Mouse (Mus musculus): ENCODE measurements at regions not wholly inside any gene's neighbourhood (a gene's known extent, or its start where the extent isn't known, plus 50 kb on each side); places are given as distances from the start of the nearest gene placed in this dataset.

DNA sequence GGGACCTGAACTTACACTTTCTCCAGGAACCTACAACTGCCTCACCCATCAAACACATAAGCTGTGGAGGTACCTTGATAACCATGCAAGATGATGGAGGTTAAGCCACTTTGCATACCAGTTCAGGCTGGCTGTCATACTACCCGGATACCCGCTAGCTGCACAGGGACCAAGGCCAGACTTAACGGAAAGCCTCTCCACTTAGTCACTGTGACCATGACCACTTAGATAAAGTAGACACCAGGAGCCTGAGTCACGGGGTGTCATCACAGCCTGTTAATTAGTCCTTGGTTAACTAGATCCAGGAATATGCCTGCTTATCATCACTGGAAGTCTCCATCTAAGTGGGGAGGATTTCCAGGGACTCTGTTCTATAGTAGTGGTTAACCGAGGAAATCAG is 124.7 kb downstream of the Aipl1 start:
- 90% methylated on average over 5 of the region's 5 CpGs for WGBS
- no peak for TF ChIP-seq CTCF (IDR thresholded peaks at IDR 0.05; ENCODE audit: low read depth)
- no peak for ATAC-seq (replicated peaks; ENCODE audit: low FRiP score, low read depth)

DNA sequence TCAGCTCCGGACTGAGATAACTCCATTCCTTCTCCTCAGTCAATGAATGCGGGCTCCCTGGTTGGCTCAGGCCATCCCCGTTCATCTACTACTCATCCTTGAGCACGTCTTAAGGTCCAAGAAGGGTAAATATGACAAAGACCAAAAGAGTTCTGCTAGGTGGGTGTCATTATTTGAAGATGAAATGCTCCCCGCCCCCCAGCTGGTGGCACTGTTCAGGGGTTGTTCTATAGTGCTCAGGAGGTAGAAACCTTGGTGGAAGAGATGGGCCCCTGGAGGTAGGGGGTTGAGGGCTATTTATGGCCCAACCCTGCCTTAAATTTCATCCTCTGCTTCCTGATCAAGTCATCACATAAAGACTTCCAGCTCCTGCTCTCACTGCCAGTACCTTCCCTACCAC is 126.0 kb downstream of the Aipl1 start:
- H3K4me1 ChIP-seq (replicated peaks; ENCODE audit: insufficient read depth, low read length), result no peaks in the 10 kb centered on the region
- H3K27ac ChIP-seq, result no peak overlapping the region
- H3K9ac ChIP-seq (ENCODE audit: low read depth, low read length), result no peak overlapping the region
- DNase-seq (ENCODE audit: low spot score) (no peak), ATAC-seq (replicated peaks; ENCODE audit: low FRiP score, low read depth) (no peak)
- WGBS, result 88% methylated on average over 5 of the region's 5 CpGs
- no peak for TF ChIP-seq CTCF (IDR thresholded peaks at IDR 0.05; ENCODE audit: low read depth)
- H3K36me3 ChIP-seq (ENCODE audit: insufficient read depth, low read length), result no peaks in the 10 kb centered on the region
- H3K4me2 ChIP-seq (ENCODE audit: low read length), result no peak overlapping the region
- H3K27me3 ChIP-seq (ENCODE audit: insufficient read depth, low read length), result no peaks in the 10 kb centered on the region
- H3K9me3 ChIP-seq (replicated peaks; ENCODE audit: low read length), result no peaks in the 10 kb centered on the region
- H3K4me3 ChIP-seq (replicated peaks; ENCODE audit: low read depth, low read length), result no peak overlapping the region

More for the DNA sequence above, 124.7 kb downstream of the Aipl1 start:
- Histone ChIP-seq H3K4me3 (replicated peaks; ENCODE audit: low read depth, low read length) (no peak overlapping the region), H3K4me2 (ENCODE audit: low read length) (no peak overlapping the region), H3K9ac (ENCODE audit: low read depth, low read length) (no peak overlapping the region), H3K27me3 (ENCODE audit: insufficient read depth, low read length) (no peaks in the 10 kb centered on the region), H3K4me1 (replicated peaks; ENCODE audit: insufficient read depth, low read length) (no peaks in the 10 kb centered on the region), H3K9me3 (replicated peaks; ENCODE audit: low read length) (no peaks in the 10 kb centered on the region), H3K27ac (no peak overlapping the region), H3K36me3 (ENCODE audit: insufficient read depth, low read length) (no peaks in the 10 kb centered on the region)
- no peak for DNase-seq (ENCODE audit: low spot score)

DNA sequence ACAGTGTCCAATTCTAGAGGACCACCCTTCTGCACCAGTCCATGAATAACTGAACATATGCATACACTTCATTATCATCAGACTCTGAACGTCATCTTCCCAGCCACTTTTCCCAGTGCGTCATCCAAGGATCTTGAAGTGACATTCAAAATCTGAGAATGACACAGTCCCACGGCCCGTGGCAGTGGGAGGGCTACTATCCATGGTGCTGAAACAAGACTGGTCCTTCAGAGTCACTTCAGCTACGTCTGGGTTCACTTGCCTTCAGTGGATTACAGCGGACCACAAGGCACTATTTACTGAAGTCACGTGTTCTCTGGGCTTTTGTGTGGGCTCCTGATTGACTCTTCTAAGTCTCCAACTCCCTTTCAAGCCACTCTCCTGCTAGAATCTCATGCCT is 128.7 kb downstream of the Aipl1 start:
- Histone ChIP-seq H3K9me3 (replicated peaks; ENCODE audit: low read length) (no peaks in the 10 kb centered on the region), H3K9ac (ENCODE audit: low read depth, low read length) (no peak overlapping the region), H3K27ac (no peak overlapping the region), H3K27me3 (ENCODE audit: insufficient read depth, low read length) (no peaks in the 10 kb centered on the region), H3K4me3 (replicated peaks; ENCODE audit: low read depth, low read length) (no peak overlapping the region), H3K4me1 (replicated peaks; ENCODE audit: insufficient read depth, low read length) (no peaks in the 10 kb centered on the region), H3K36me3 (ENCODE audit: insufficient read depth, low read length) (no peaks in the 10 kb centered on the region), H3K4me2 (ENCODE audit: low read length) (no peak overlapping the region)
- TF ChIP-seq CTCF (IDR thresholded peaks at IDR 0.05; ENCODE audit: low read depth), result no peak
- WGBS, result 36% methylated on average over 7 of the region's 7 CpGs
- ATAC-seq (replicated peaks; ENCODE audit: low FRiP score, low read depth) (no peak), DNase-seq (ENCODE audit: low spot score) (peak; percentile 14)

- H3K4me1 ChIP-seq (replicated peaks; ENCODE audit: insufficient read depth, low read length), result no peaks in the 10 kb centered on the region
- DNase-seq (ENCODE audit: low spot score) (no peak), ATAC-seq (replicated peaks; ENCODE audit: low FRiP score, low read depth) (no peak)
- H3K4me2 ChIP-seq (ENCODE audit: low read length), result no peak overlapping the region
- no peaks in the 10 kb centered on the region for H3K27me3 ChIP-seq (ENCODE audit: insufficient read depth, low read length)
- H3K4me3 ChIP-seq (replicated peaks; ENCODE audit: low read depth, low read length), result no peak overlapping the region
- H3K36me3 ChIP-seq (ENCODE audit: insufficient read depth, low read length), result no peaks in the 10 kb centered on the region
- no peak for TF ChIP-seq CTCF (IDR thresholded peaks at IDR 0.05; ENCODE audit: low read depth)
- H3K9ac ChIP-seq (ENCODE audit: low read depth, low read length), result no peak overlapping the region
- 28% methylated on average over 2 of the region's 2 CpGs for WGBS
- no peaks in the 10 kb centered on the region for H3K9me3 ChIP-seq (replicated peaks; ENCODE audit: low read length)
- no peak overlapping the region for H3K27ac ChIP-seq
Measured at GRCm38 (mm10) chr11:71903020-71903410, 134.3 kb downstream of the Aipl1 start.

- Histone ChIP-seq H3K27ac (no peak overlapping the region), H3K9me3 (replicated peaks; ENCODE audit: low read length) (no peaks in the 10 kb centered on the region), H3K36me3 (ENCODE audit: insufficient read depth, low read length) (no peaks in the 10 kb centered on the region), H3K27me3 (ENCODE audit: insufficient read depth, low read length) (no peaks in the 10 kb centered on the region), H3K9ac (ENCODE audit: low read depth, low read length) (no peak overlapping the region), H3K4me2 (ENCODE audit: low read length) (no peak overlapping the region), H3K4me3 (replicated peaks; ENCODE audit: low read depth, low read length) (no peak overlapping the region), H3K4me1 (replicated peaks; ENCODE audit: insufficient read depth, low read length) (no peaks in the 10 kb centered on the region)
- ATAC-seq (replicated peaks; ENCODE audit: low FRiP score, low read depth), result no peak
- no peak for DNase-seq (ENCODE audit: low spot score)
- WGBS, result 50% methylated on average over 10 of the region's 10 CpGs
- no peak for TF ChIP-seq CTCF (IDR thresholded peaks at IDR 0.05; ENCODE audit: low read depth)
Measured at GRCm38 (mm10) chr11:71902304-71903019, 134.8 kb downstream of the Aipl1 start.

- no peak for TF ChIP-seq CTCF (IDR thresholded peaks at IDR 0.05; ENCODE audit: low read depth)
- no peak for DNase-seq (ENCODE audit: low spot score)
- H3K27me3 ChIP-seq (ENCODE audit: insufficient read depth, low read length), result no peaks in the 10 kb centered on the region
- no peaks in the 10 kb centered on the region for H3K36me3 ChIP-seq (ENCODE audit: insufficient read depth, low read length)
- H3K4me1 ChIP-seq (replicated peaks; ENCODE audit: insufficient read depth, low read length), result no peaks in the 10 kb centered on the region
- no peak overlapping the region for H3K9ac ChIP-seq (ENCODE audit: low read depth, low read length)
- H3K9me3 ChIP-seq (replicated peaks; ENCODE audit: low read length), result no peaks in the 10 kb centered on the region
- no peak overlapping the region for H3K4me3 ChIP-seq (replicated peaks; ENCODE audit: low read depth, low read length)
- no peak for ATAC-seq (replicated peaks; ENCODE audit: low FRiP score, low read depth)
- H3K4me2 ChIP-seq (ENCODE audit: low read length), result no peak overlapping the region
- no peak overlapping the region for H3K27ac ChIP-seq
Measured at GRCm38 (mm10) chr11:71900816-71901215, 136.5 kb downstream of the Aipl1 start.

- no peaks in the 10 kb centered on the region for H3K4me1 ChIP-seq (replicated peaks; ENCODE audit: insufficient read depth, low read length)
- H3K27me3 ChIP-seq (ENCODE audit: insufficient read depth, low read length), result no peaks in the 10 kb centered on the region
- H3K9me3 ChIP-seq (replicated peaks; ENCODE audit: low read length), result no peaks in the 10 kb centered on the region
- no peaks in the 10 kb centered on the region for H3K36me3 ChIP-seq (ENCODE audit: insufficient read depth, low read length)
- H3K4me3 ChIP-seq (replicated peaks; ENCODE audit: low read depth, low read length), result no peak overlapping the region
- H3K27ac ChIP-seq, result no peak overlapping the region
- DNase-seq (ENCODE audit: low spot score) (no peak), ATAC-seq (replicated peaks; ENCODE audit: low FRiP score, low read depth) (no peak)
- no peak for TF ChIP-seq CTCF (IDR thresholded peaks at IDR 0.05; ENCODE audit: low read depth)
- H3K4me2 ChIP-seq (ENCODE audit: low read length), result no peak overlapping the region
- 37% methylated on average over 2 of the region's 2 CpGs for WGBS
- H3K9ac ChIP-seq (ENCODE audit: low read depth, low read length), result no peak overlapping the region
Measured at GRCm38 (mm10) chr11:71897551-71897950, 139.8 kb downstream of the Aipl1 start.
